Comparison of ENCODE assay signal across 7 mouse cellular contexts in genomic region chr1:44198273-44199171, GRCm38 (mm10). TPM values are rescaled to one million over a fixed set of nuclear protein-coding genes. Genes with fewer than 3 reads are reported as not detected.
DNase-seq lines count a peak whose midpoint lies in the region; ATAC-seq and TF ChIP-seq lines count a peak whose summit lies in the region.

No protein-coding gene starts in this region.

- H3K27ac ChIP-seq in embryonic facial prominence, embryonic 12.5 days = no peak overlapping the region
- no peak overlapping the region for H3K27ac ChIP-seq in limb, embryonic 12.5 days
- H3K27ac ChIP-seq in midbrain, postnatal 0 days (ENCODE audit: low read depth, low read length) = no peak overlapping the region

- H3K4me3 ChIP-seq in embryonic facial prominence, embryonic 12.5 days = peak overlapping the region; percentile 38
- peak overlapping the region; percentile 49 for H3K4me3 ChIP-seq in limb, embryonic 12.5 days (replicated peaks)
- H3K4me3 ChIP-seq in midbrain, postnatal 0 days (ENCODE audit: low read depth, low read length) = peak overlapping the region; percentile 52

- H3K9ac ChIP-seq in embryonic facial prominence, embryonic 12.5 days = peak overlapping the region; percentile 17; the same call in 1 of the 2 replicates
- H3K9ac ChIP-seq in limb, embryonic 12.5 days (replicated peaks) = peak overlapping the region; percentile 51
- H3K9ac ChIP-seq in midbrain, postnatal 0 days (replicated peaks; ENCODE audit: low read length, poor library complexity, severe bottlenecking) = peak overlapping the region; percentile 44; the same call in 1 of the 2 replicates

- no peaks in the 10 kb centered on the region for H3K9me3 ChIP-seq in embryonic facial prominence, embryonic 12.5 days
- no peaks in the 10 kb centered on the region for H3K9me3 ChIP-seq in limb, embryonic 12.5 days
- no peaks in the 10 kb centered on the region for H3K9me3 ChIP-seq in midbrain, postnatal 0 days (ENCODE audit: low read length)

- H3K4me2 ChIP-seq in embryonic facial prominence, embryonic 12.5 days (replicated peaks) = peak overlapping the region; percentile 91
- peak overlapping the region; percentile 85 for H3K4me2 ChIP-seq in limb, embryonic 12.5 days
- peak overlapping the region; percentile 83 for H3K4me2 ChIP-seq in midbrain, postnatal 0 days (ENCODE audit: low read depth, low read length, poor library complexity, severe bottlenecking)

- peak; percentile 22; the same call in 1 of the 2 replicates for ATAC-seq in embryonic facial prominence, embryonic 12.5 days (ENCODE audit: insufficient number of reproducible peaks, insufficient read depth, low FRiP score, low TSS enrichment)
- 0 out of 2 replicates have a peak, but pooled peaks have one; percentile 57 for ATAC-seq in limb, embryonic 12.5 days (ENCODE audit: insufficient number of reproducible peaks, insufficient read depth, low FRiP score, low TSS enrichment, low read depth)
- ATAC-seq in midbrain, postnatal 0 days (ENCODE audit: low FRiP score) = peak; percentile 74

- H3K27me3 ChIP-seq in embryonic facial prominence, embryonic 12.5 days = no peaks in the 10 kb centered on the region
- peaks cover 15% of the 10 kb centered on the region for H3K27me3 ChIP-seq in limb, embryonic 12.5 days
- H3K27me3 ChIP-seq in midbrain, postnatal 0 days (ENCODE audit: insufficient read depth, low read length) = no peaks in the 10 kb centered on the region

- no peaks in the 10 kb centered on the region for H3K4me1 ChIP-seq in embryonic facial prominence, embryonic 12.5 days
- H3K4me1 ChIP-seq in limb, embryonic 12.5 days (replicated peaks) = peaks cover 3% of the 10 kb centered on the region; the same call in 1 of the 2 replicates
- no peaks in the 10 kb centered on the region for H3K4me1 ChIP-seq in midbrain, postnatal 0 days (ENCODE audit: insufficient read depth, low read length)

- 14% methylated on average over 47 of the region's 47 CpGs for WGBS in embryonic facial prominence, embryonic 12.5 days
- WGBS in limb, embryonic 12.5 days = 16% methylated on average over 47 of the region's 47 CpGs
- WGBS in midbrain, postnatal 0 days = 18% methylated on average over 47 of the region's 47 CpGs

- DNase-seq in adrenal gland, postnatal 36 days = peak; percentile 31 to 36
- peak; percentile 49 for DNase-seq in heart, adult 8-10 months (ENCODE audit: low spot score)
- DNase-seq in kidney, adult 8-10 months = peak; percentile 79 to 85
- DNase-seq in midbrain, postnatal 0 days (ENCODE audit: low spot score) = peak; percentile 6
- no peak for DNase-seq in B cell, adult 2 months

- H3K36me3 ChIP-seq in embryonic facial prominence, embryonic 12.5 days = no peaks in the 10 kb centered on the region
- H3K36me3 ChIP-seq in limb, embryonic 12.5 days = no peaks in the 10 kb centered on the region
- H3K36me3 ChIP-seq in midbrain, postnatal 0 days (ENCODE audit: insufficient read depth, low read length) = no peaks in the 10 kb centered on the region

- TF ChIP-seq CTCF in midbrain, postnatal 0 days (IDR thresholded peaks at IDR 0.05) = no peak

RNA-seq across cellular contexts. Expression of gene Mettl21e, which starts 20.2 kb away (rescaled TPM):
- total RNA-seq in adrenal gland, postnatal 36 days (2021) = not detected
- 0.05 TPM in 1 of 2 replicates, not detected in the other for polyA plus RNA-seq in embryonic facial prominence, embryonic 12.5 days (2016; fragmentation: Nextera tagmentation; extraction: Ambion mirVana)
- not detected for total RNA-seq in heart, adult 8-10 months (2022)
- not detected in 2 replicates for polyA plus RNA-seq in limb, embryonic 12.5 days (2016; fragmentation: Nextera tagmentation; extraction: Ambion mirVana)
- total RNA-seq in midbrain, postnatal 0 days (2014; rRNA removed) = not detected in 2 replicates
- polyA plus RNA-seq in midbrain, postnatal 0 days (2015; fragmentation: Nextera tagmentation; extraction: Ambion mirVana) = not detected in 2 replicates

RNA-seq across cellular contexts. Expression of gene Ercc5, which starts 51.0 kb away (rescaled TPM):
- total RNA-seq in adrenal gland, postnatal 36 days (2021) = 10 to 100 TPM; 17.8 to 18.9 TPM
- 33.0 and 35.9 TPM in 2 replicates for polyA plus RNA-seq in embryonic facial prominence, embryonic 12.5 days (2016; fragmentation: Nextera tagmentation; extraction: Ambion mirVana)
- 10 to 100 TPM; 13.1 to 18.8 (median 16.6) TPM for total RNA-seq in heart, adult 8-10 months (2022)
- polyA plus RNA-seq in limb, embryonic 12.5 days (2016; fragmentation: Nextera tagmentation; extraction: Ambion mirVana) = 32.7 and 34.8 TPM in 2 replicates
- 14.9 and 24.3 TPM in 2 replicates for total RNA-seq in midbrain, postnatal 0 days (2014; rRNA removed)
- 18.8 and 23.6 TPM in 2 replicates for polyA plus RNA-seq in midbrain, postnatal 0 days (2015; fragmentation: Nextera tagmentation; extraction: Ambion mirVana)

Comparison
In these comparisons a context has a peak if more than half of its experiments do, and no peak if none do; other contexts are left out.
1. DNase-seq: peak in adrenal gland, postnatal 36 days (2 of 2), heart, adult 8-10 months (single experiment), kidney, adult 8-10 months (2 of 2) and midbrain, postnatal 0 days (single experiment); none in B cell, adult 2 months (0 of 2).
2. ATAC-seq: peak in every context shown above with its lines; median percentile 74 in midbrain, postnatal 0 days; 57 in limb, embryonic 12.5 days; 22 in embryonic facial prominence, embryonic 12.5 days.
3. Peak in every context shown above with its lines, with median percentiles within 50 percentile points of each other: H3K4me2 ChIP-seq, H3K4me3 ChIP-seq and H3K9ac ChIP-seq.